Mouse (Mus musculus) midbrain, embryonic 13.5 days (tissue): ENCODE measurements around the gene Pdcd1. TPM values are rescaled to one million over a fixed set of nuclear protein-coding genes. Genes with fewer than 3 reads are reported as not detected.
A peak's percentile ranks its signal among the peaks of the same experiment; 100 is the strongest.
"Not testable (repeated sequence)": the region's sequence is repeated elsewhere in the genome, so short reads cannot be mapped to it uniquely, and the experiment has no call there.

Experiments
- ATAC-seq: fragments of 200-750 bp; cut with Nextera tagmentation; 2 replicates; pipeline ENCODE4 v1.8.0; 2017; ENCODE audit warnings: mild to moderate bottlenecking, moderate TSS enrichment, moderate library complexity
- H3K27ac ChIP-seq: fragments of 300-500 bp; sonication (generic); 2 replicates; pipeline ENCODE4 v1.5.1; 2015; ENCODE audit warnings: inconsistent platforms, mild to moderate bottlenecking, moderate library complexity
- H3K27me3 ChIP-seq: fragments of 300-500 bp; sonication (generic); 2 replicates; pipeline ENCODE4 v1.6.1; 2015; ENCODE audit warnings: mild to moderate bottlenecking, inconsistent platforms
- H3K36me3 ChIP-seq: fragments of 300-500 bp; sonication (generic); 2 replicates; pipeline ENCODE4 v1.6.1; 2015; ENCODE audit warnings: mild to moderate bottlenecking, inconsistent platforms
- H3K4me1 ChIP-seq: fragments of 300-500 bp; sonication (generic); replicated peaks from 2 replicates; pipeline ENCODE4 v1.6.1; 2015; ENCODE audit warnings: inconsistent platforms
- H3K4me2 ChIP-seq: fragments of 300-500 bp; sonication (generic); replicated peaks from 2 replicates; pipeline ENCODE4 v1.6.1; 2015; ENCODE audit warnings: moderate library complexity, mild to moderate bottlenecking, inconsistent platforms
- H3K4me3 ChIP-seq: fragments of 300-500 bp; sonication (generic); replicated peaks from 2 replicates; pipeline ENCODE4 v1.5.1; 2015; ENCODE audit warnings: mild to moderate bottlenecking, inconsistent platforms
- H3K9ac ChIP-seq: fragments of 300-500 bp; sonication (generic); replicated peaks from 2 replicates; pipeline ENCODE4 v1.6.1; 2015; ENCODE audit warnings: mild to moderate bottlenecking, inconsistent platforms
- H3K9me3 ChIP-seq: fragments of 300-500 bp; sonication (generic); 2 replicates; pipeline ENCODE4 v1.6.1; 2016; ENCODE audit warnings: mild to moderate bottlenecking, inconsistent platforms
- WGBS: fragments of 180-500 bp; shearing (Covaris S2); methylation state at CpG from one replicate; pipeline ENCODE4 v1.1.7; 2015; 5-methylcytosine and 5-hydroxymethylcytosine counted together
- polyA plus RNA-seq: library from polyadenylated mRNA; unstranded; fragments of >200 nt; fragmentation: Nextera tagmentation; extraction: Ambion mirVana; gene quantifications from 2 replicates; pipeline ENCODE4 v1.2.1, GENCODE M21; 2015

Gene Pdcd1
- polyA plus RNA-seq = not detected in 2 replicates

DNA sequence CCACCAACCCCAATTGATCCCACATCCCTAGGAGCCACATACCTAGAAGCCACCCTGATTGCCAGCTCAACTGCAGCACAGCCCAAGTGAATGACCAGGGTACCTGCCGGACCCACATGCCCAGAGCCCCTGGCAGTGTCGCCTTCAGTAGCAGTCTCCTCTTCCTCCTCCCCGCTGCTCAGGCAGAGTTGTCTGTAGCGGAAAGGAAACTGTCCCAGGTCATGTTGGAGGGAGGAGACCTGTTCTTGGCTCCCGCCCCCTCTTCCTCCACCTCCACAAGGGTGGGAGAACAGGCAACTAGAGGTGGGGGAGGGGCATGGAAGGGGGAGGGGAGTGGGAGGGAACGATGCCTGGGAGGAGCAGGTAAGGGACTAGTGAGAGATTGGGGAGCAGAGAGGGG, at the start of gene Pdcd1:
Pdcd1 (minus strand) TSS at position 181 of the 400 bp plus-strand sequence.
- Histone ChIP-seq H3K27me3 (no peaks in the 10 kb centered on the region), H3K27ac (no peak within 1 kb of the TSS), H3K4me3 (no peak within 1 kb of the TSS), H3K9ac (no peak within 1 kb of the TSS), H3K4me1 (no peaks in the 10 kb centered on the region), H3K4me2 (no peak within 1 kb of the TSS), H3K36me3 (no peaks in the 10 kb centered on the region), H3K9me3 (no peaks in the 10 kb centered on the region)
- 72% methylated on average over 6 of the region's 6 CpGs for WGBS
- no peak for ATAC-seq

DNA sequence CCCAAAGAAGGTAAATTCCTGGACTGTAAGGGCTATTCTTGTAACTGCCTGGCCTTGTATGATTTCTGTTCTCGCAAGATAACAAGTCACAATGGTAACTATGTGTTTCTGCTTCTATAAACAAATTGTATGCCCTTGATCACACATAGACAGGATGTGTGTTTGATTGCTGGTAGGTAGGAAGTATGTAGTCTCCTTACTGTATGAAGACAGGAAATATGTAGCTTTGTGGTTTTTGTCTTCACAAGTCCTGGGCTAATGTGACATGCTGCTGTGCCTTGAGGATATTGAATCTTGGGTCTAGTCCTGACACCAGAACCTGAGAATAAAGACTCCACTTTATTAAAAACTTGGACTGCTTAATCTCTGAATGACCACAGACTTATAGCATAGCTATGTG, 39.4 kb upstream of the Pdcd1 start:
- Histone ChIP-seq H3K9me3 (no peaks in the 10 kb centered on the region), H3K4me1 (no peaks in the 10 kb centered on the region), H3K27ac (no peak overlapping the region), H3K9ac (no peak overlapping the region), H3K4me3 (no peak overlapping the region), H3K27me3 (no peaks in the 10 kb centered on the region), H3K36me3 (no peaks in the 10 kb centered on the region), H3K4me2 (no peak overlapping the region)
- 94% methylated on average over 1 of the region's 1 CpGs for WGBS
- ATAC-seq = no peak

DNA sequence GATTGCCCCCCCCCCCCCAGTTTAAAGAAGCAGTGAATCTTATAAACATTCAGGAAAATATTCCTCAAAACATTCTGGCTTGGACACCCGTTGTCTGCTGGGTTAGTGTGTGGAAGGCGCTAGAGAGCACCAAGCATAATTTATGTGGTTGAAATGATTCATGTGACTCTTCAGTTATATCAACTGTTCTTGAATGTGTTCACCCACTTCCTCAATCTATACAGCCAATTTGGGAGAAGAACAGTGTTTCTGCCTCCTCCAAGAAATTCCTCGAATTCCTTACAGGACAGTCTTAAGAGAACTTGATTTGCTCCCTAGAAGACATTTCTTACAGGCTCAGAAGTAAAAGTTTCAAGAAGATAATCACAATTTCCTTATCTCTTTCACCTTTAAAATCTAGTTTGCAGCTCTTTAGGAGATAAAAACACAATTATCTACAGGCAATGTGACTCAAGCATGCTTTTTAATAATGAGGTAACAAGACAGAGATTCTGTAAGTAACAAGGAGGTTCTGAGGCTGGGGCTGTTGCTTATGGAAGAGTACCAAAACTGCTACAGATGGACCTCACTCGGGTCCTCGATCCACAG, 34.1 kb upstream of the Pdcd1 start:
- Histone ChIP-seq H3K36me3 (no peaks in the 10 kb centered on the region), H3K4me2 (no peak overlapping the region), H3K27me3 (no peaks in the 10 kb centered on the region), H3K27ac (no peak overlapping the region), H3K4me1 (no peaks in the 10 kb centered on the region), H3K9ac (no peak overlapping the region), H3K9me3 (no peaks in the 10 kb centered on the region), H3K4me3 (no peak overlapping the region)
- ATAC-seq = no peak
- 90% methylated on average over 5 of the region's 5 CpGs for WGBS

DNA sequence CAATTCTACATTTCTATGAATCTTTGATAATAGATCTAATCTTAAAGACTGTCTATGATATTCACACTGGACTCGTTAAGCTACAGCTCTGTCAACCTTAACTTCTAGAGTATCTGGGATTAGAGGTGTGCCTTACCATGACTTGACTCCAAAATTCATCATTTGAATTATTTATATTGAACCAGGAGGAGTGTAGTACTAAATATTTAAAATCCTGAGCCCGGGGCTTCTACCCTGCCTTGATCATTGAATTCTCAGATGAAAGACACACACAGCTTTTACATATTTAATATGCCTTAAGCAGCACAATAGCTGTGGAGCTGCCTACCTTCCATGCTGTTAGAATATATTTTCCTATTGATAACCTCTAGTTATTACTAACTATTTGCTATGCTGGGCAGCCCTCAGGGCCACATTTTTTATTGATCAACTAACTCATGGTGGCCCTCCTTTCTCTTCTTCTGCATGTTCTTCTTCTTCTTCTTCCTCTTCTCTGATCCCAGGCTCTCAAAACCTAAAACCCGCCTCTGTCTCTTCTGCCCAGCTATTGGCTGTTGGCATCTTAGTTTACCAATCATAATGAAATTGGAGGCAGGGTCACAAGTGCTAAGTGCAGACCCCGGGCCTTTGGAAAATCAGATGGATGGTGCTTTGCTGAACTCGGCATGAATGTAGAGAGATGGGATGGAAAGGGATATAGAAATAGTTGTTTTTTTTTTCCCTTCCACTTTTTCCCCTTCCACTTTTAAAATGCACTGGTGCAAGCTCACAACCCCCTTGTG, 33.2 kb upstream of the Pdcd1 start:
- Histone ChIP-seq H3K27ac (no peak overlapping the region), H3K4me2 (no peak overlapping the region), H3K27me3 (no peaks in the 10 kb centered on the region), H3K36me3 (no peaks in the 10 kb centered on the region), H3K9me3 (no peaks in the 10 kb centered on the region), H3K9ac (no peak overlapping the region), H3K4me1 (no peaks in the 10 kb centered on the region), H3K4me3 (no peak overlapping the region)
- peak; percentile 77 for ATAC-seq
- 82% methylated on average over 5 of the region's 5 CpGs for WGBS

DNA sequence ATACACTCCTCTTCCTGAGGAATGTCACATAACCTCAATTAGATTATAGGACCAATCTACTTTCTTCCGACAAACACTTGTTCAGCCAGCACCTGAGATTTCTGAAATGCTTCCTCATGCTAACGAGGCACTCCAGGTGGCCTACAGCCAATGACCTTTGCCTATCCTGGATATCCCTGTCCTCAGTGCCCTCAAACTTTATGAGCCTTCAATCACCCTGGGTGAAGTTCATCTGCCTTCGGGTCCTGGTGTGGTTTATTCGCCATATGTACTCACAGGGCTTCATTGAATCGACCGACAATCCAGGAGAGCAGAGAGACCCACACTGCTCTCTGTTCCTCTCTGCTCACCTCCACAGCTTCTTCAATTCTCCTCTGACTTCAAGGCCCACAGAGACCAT, 29.4 kb upstream of the Pdcd1 start:
- Histone ChIP-seq H3K9me3 (no peaks in the 10 kb centered on the region), H3K27ac (no peak overlapping the region), H3K4me1 (no peaks in the 10 kb centered on the region), H3K36me3 (no peaks in the 10 kb centered on the region), H3K4me3 (no peak overlapping the region), H3K27me3 (no peaks in the 10 kb centered on the region), H3K9ac (no peak overlapping the region), H3K4me2 (no peak overlapping the region)
- WGBS = 91% methylated on average over 6 of the region's 6 CpGs
- ATAC-seq = no peak

DNA sequence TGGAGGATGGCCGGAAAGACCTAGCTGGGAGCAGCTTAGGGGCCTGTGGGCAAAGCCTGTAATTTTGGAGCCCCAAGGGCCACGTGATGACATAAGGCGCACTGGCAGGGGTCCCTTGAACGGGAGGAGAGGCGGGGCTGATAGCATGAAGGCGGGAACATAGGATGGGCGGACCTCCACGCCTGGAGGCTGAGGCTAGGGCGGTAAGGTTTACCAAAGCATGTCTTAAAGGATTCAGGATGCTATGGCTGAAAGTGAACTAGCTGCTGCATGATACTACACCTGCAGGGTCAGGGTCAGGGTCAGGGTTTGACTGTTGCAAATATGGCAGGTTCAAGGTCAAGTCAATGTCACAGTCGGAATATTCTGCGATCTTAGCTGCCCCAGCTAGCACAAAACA, 28.8 kb upstream of the Pdcd1 start:
- Histone ChIP-seq H3K9ac (no peak overlapping the region), H3K36me3 (no peaks in the 10 kb centered on the region), H3K4me3 (no peak overlapping the region), H3K27me3 (no peaks in the 10 kb centered on the region), H3K27ac (no peak overlapping the region), H3K4me1 (no peaks in the 10 kb centered on the region), H3K4me2 (0 out of 2 replicates have a peak overlapping the region, but pooled peaks have one; percentile 6), H3K9me3 (no peaks in the 10 kb centered on the region)
- WGBS = 60% methylated on average over 11 of the region's 11 CpGs
- ATAC-seq = no peak

DNA sequence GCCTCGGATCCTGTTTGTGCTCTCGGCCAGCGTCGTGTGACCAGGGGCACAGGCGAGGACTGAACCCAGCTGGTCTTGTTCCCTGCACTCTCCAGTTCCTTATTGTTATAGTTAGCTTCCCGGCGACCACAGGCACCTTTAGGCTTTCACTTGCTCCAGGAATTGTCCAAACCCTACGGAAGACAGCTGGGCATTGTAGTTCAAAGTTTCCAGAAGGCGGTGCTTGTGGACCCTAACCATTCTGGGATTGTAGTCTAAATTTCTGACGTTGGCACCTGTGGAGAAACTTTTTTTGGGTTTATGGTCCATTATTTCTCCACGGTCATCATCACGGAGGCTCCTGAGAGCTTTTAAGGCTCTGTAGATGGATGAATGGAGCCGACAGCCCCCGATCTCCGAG, 28.4 kb upstream of the Pdcd1 start:
- 54% methylated on average over 15 of the region's 15 CpGs for WGBS
- Histone ChIP-seq H3K27ac (no peak overlapping the region), H3K4me3 (no peak overlapping the region), H3K36me3 (no peaks in the 10 kb centered on the region), H3K9ac (no peak overlapping the region), H3K27me3 (no peaks in the 10 kb centered on the region), H3K4me2 (no peak overlapping the region), H3K4me1 (no peaks in the 10 kb centered on the region), H3K9me3 (no peaks in the 10 kb centered on the region)
- ATAC-seq = no peak

DNA sequence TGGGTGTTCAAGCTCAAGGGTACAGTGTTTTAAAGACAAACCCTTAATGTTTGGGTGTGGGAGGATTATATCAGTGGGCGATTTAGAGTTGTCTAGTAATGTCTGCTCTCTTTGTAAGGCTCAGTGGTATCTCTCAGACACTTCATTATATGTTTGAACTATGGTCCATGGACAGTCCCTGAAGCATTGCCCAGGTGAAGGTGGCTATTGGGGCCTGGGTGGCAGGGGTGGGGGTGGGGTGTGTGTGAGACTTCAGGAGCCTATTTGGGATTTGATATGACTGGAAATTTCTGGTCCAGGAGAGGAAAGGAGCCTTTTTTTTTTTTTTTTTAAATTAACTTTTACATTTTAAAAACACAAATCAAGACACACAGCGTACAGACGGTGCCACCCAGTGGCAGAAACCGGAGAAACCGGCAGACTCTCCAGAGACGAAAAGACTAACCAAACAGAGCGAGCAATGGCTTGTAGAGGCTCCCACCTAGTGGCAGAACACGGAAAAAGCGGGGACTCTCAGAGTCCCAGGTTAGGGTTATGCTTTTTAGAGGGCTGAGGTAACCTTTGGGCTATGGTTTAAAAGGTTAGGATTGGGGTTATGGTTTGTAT, 26.6 kb upstream of the Pdcd1 start:
- H3K27me3 ChIP-seq = no peaks in the 10 kb centered on the region
- H3K27ac ChIP-seq = no peak overlapping the region
- H3K4me1 ChIP-seq = no peaks in the 10 kb centered on the region
- H3K9ac ChIP-seq = no peak overlapping the region
- no peaks in the 10 kb centered on the region for H3K9me3 ChIP-seq
- no peak overlapping the region for H3K4me3 ChIP-seq
- 3% methylated on average over 9 of the region's 9 CpGs for WGBS
- ATAC-seq = peak; percentile 91
- H3K4me2 ChIP-seq = no peak overlapping the region
- H3K36me3 ChIP-seq = no peaks in the 10 kb centered on the region

DNA sequence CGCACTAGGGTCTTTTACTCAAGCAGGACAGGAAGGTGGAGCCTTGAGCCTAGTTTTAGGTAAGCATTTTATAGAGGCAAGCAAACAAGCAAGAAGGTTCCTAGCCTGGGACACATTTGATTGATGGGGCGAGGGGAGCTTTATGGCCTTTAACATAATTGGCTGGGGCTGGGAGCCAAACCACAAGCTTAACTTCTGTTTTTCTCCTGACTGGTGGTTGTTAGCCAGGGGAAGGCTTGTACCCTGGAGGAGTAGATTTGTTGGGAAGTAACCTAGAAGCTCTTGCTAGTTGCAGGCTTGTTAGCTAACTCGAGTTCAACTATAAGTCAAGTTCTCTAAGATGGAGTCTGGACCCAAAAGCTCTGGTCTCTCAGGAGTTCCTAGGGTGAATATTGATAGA, 26.0 kb upstream of the Pdcd1 start:
- Histone ChIP-seq H3K36me3 (no peaks in the 10 kb centered on the region), H3K4me2 (no peak overlapping the region), H3K27ac (no peak overlapping the region), H3K4me1 (no peaks in the 10 kb centered on the region), H3K9me3 (no peaks in the 10 kb centered on the region), H3K27me3 (no peaks in the 10 kb centered on the region), H3K9ac (no peak overlapping the region), H3K4me3 (no peak overlapping the region)
- ATAC-seq = no peak
- 89% methylated on average over 3 of the region's 3 CpGs for WGBS

DNA sequence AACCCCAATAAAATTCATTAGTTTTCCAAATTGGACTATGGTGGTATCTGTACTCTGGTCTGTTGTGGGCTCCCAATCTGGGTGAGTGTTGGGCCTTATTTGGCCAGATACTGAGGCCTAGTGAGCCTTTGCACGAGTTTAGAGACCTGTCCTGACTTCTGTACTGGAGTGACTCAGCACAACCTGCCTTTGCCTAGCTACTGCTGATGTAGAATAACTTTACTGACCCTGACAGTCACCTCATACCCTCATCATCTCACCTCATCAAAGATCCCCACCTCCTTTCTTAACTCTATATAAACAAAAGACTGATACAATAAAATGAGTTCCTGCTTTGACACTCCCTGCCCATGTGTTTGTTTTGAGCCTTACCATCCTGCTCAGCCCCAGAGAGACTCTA, 24.3 kb upstream of the Pdcd1 start:
- Histone ChIP-seq H3K4me1 (no peaks in the 10 kb centered on the region), H3K27me3 (no peaks in the 10 kb centered on the region), H3K4me2 (no peak overlapping the region), H3K27ac (no peak overlapping the region), H3K9ac (no peak overlapping the region), H3K36me3 (no peaks in the 10 kb centered on the region), H3K4me3 (no peak overlapping the region), H3K9me3 (no peaks in the 10 kb centered on the region)
- 39% methylated on average over 1 of the region's 1 CpGs for WGBS
- ATAC-seq = no peak

DNA sequence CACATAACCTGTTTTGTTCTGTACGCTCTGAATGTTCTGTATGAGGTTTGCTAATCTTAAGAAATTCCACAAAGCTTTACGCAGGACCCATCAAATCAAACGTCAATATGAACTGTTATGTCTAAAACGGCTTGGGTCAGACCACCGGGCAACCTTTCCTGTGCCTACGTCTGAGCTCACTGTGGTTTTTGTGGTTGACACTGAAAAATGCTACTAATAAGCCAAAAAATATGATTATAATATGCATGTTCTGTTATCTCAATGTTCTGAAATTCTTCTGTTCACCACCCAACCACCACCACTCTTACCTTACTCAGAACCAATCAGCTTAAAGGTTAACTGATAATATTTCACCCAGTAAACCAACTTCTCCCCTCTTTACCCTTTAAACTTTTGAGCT, 22.4 kb upstream of the Pdcd1 start:
- no peaks in the 10 kb centered on the region for H3K27me3 ChIP-seq
- no peaks in the 10 kb centered on the region for H3K36me3 ChIP-seq
- H3K4me1 ChIP-seq = no peaks in the 10 kb centered on the region
- no peak for ATAC-seq
- H3K9me3 ChIP-seq = no peaks in the 10 kb centered on the region
- no peak overlapping the region for H3K4me3 ChIP-seq
- 95% methylated on average over 6 of the region's 6 CpGs for WGBS
- no peak overlapping the region for H3K9ac ChIP-seq
- no peak overlapping the region for H3K4me2 ChIP-seq
- H3K27ac ChIP-seq = no peak overlapping the region

DNA sequence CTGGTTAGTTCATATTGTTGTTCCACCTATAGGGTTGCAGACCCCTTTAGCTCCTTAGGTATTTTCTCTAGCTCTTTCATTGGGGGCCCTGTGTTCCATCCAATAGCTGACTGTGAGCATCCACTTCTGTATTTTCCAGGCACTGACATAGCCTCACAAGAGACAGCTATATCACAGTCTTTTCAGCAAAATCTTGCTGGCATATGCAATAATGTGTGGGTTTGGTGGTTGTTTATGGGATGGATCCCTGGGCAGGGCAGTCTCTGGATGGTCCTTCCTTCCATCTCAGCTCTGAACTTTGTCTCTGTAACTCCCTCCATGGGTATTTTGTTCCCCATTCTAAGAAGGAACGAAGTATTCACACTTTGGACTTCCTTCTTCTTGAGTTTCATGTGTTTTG, 5.9 kb upstream of the Pdcd1 start:
- H3K4me1 ChIP-seq, H3K36me3 ChIP-seq, H3K4me3 ChIP-seq, H3K9ac ChIP-seq, ATAC-seq, H3K27me3 ChIP-seq, H3K4me2 ChIP-seq, H3K27ac ChIP-seq, H3K9me3 ChIP-seq: not testable (repeated sequence)
- 88% methylated on average over 1 of the region's 1 CpGs for WGBS
